Mouse (Mus musculus): ENCODE measurements around the gene Pear1. TPM values are rescaled to one million over a fixed set of nuclear protein-coding genes. Genes with fewer than 3 reads are reported as not detected.

The Pear1 gene
- total RNA-seq, 2 experiments from 2014 or later, result 9.9 TPM

GRCm38 (mm10) chr3:87765631-87766283, 58.3 kb downstream of the Pear1 start:
- DNase-seq (ENCODE audit: low spot score in 2 of 2), result no peak

GRCm38 (mm10) chr3:87765091-87765490, 59.0 kb downstream of the Pear1 start:
- DNase-seq (ENCODE audit: low spot score in 2 of 2), result peak in 1 of 2 experiments; percentile 31

GRCm38 (mm10) chr3:87764506-87764905, 59.6 kb downstream of the Pear1 start:
- no peak for DNase-seq (ENCODE audit: low spot score in 2 of 2)

DNA sequence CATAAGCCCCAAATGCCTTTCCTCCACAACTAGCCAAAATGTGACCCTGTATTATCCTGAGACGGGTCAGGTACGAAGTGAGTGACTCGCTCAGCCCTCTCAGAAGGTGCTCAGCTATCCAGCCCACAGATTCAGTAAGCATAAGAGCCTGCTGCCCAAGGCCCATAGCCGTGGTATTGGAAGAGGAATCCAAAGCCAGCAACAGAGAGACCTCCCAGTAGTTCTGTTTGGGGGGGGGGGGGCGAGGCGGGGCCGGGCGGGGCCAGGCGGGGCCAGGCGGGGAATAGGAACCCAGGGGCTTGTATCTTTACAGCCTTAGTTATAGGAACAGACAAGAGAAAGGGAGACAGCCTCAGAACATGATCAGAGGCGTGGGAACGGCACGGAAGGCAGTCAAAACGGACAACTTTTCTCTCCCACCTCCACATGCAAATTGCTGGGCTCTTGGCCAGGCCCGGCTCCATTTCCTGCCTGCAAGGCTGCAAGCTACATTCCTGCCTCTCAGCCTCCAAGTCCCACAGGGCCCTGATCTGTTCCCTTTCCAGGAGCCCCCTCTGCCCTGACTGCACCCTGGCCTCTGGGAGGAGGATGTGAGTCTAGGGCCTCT, 60.3 kb downstream of the Pear1 start:
- DNase-seq (ENCODE audit: low spot score in 2 of 2), result peak; percentile 73 to 75

GRCm38 (mm10) chr3:87763202-87763601, 60.9 kb downstream of the Pear1 start:
- no peak for DNase-seq (ENCODE audit: low spot score in 2 of 2)

- no peak for DNase-seq (ENCODE audit: low spot score in 2 of 2)
Measured at GRCm38 (mm10) chr3:87761408-87762375, 62.4 kb downstream of the Pear1 start.

- no peak for DNase-seq (ENCODE audit: low spot score in 2 of 2)
Measured at GRCm38 (mm10) chr3:87758641-87759040, 65.5 kb downstream of the Pear1 start.

DNA sequence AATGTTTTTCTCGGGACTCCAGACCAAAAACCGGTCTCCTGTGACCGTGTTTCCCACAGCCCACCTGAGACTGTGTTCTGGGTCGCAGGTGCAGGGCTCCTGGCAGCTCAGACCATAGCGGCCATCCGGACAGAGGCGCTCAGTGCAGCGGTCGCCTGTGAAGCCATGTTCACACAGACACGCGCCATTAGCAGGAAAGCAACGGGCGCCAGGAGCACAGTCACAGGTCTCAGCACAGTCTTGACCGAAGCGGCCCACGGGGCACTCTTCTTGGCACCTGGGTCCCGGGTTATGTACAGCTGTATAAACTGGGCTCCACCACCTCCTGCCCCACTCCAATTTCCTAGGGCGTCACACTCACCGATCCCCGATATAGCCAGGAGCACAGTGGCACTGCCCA, 67.6 kb downstream of the Pear1 start:
- DNase-seq (ENCODE audit: low spot score in 2 of 2), result no peak

GRCm38 (mm10) chr3:87755964-87756363, 68.1 kb downstream of the Pear1 start:
- peak; percentile 95 for DNase-seq (ENCODE audit: low spot score in 2 of 2)

- no peak for DNase-seq (ENCODE audit: low spot score in 2 of 2)
Measured at GRCm38 (mm10) chr3:87753829-87754228, 70.3 kb downstream of the Pear1 start.

- no peak for DNase-seq (ENCODE audit: low spot score in 2 of 2)
Measured at GRCm38 (mm10) chr3:87752567-87752966, 71.5 kb downstream of the Pear1 start.

GRCm38 (mm10) chr3:87749977-87750376, 74.1 kb downstream of the Pear1 start:
- DNase-seq (ENCODE audit: low spot score in 2 of 2), result no peak

GRCm38 (mm10) chr3:87749036-87749435, 75.1 kb downstream of the Pear1 start:
- DNase-seq (ENCODE audit: low spot score in 2 of 2), result peak in 1 of 2 experiments; percentile 58

DNA sequence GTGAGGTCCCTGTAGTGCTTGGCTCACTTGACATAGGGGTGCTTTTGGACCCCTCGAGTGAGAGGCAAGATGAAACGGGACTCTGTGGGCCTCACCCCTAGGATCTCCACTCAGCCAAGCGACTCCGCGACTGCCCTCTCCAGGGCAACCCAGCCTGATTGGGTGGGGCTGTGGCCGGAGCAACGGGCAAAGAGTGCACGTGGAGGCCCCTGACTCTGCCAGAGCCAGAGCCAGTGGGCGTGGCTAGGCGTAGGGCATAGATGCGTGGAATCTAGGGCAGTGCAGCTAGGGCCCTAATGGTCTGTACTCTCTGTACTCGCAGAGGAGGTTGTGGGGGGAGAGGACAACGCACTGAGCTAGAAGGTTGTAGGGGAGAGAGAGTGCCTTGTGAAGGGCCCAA, 75.7 kb downstream of the Pear1 start, which contains the start of gene Lrrc71:
Gene Lrrc71 (minus strand): TSS at position 195 of the 400 bp plus-strand sequence.
- no peak for DNase-seq (ENCODE audit: low spot score in 2 of 2)

DNA sequence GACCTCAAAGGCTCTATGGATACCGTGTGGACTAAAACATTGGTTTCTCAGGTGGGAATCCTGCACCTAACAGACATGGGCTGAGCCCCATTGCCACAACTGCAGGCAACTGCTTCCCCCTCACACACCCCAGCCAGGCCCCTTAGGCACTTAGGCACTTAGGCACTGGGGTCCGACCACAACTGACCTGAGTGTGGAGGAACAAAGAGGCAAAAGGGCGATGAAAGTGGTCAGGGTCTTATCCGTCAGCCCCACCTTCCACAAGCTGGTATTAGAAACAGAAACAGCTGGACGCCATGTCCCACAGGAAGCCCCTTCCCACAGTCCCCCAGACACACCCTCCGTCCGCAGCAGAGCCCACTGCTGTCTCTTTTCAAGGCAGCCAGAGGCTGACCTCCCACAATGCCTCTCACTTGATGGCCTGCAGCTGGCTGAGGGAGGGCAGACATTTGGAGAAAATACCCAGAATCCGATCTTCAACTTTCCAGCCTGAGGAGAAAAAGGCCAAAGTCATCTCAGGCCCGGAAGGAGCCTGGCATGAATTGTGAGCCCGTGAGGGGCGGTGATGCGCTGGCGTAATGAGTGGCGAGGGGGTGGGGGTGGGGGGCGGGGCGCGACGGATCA, 79.0 kb downstream of the Pear1 start:
- no peak for DNase-seq (ENCODE audit: low spot score in 2 of 2)

DNA sequence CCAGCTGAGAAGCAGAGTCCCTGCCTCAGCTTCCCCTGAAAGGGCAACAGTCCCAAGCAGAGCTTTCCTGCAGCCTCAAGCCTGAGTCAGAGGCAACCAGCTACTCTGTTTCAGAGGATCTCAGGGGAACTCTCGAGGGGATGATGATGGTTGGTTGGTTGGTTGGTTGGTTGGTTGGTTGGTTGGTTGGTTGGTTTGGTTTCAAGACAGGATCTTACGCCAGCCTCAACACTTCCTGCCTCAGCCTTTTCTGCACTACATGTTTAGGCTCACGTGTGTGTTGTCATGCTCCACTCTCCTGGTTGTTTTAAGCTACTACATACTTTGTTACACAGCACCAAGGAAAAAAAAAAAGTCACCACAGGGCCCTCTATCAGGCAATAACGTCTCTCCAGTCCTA, 80.2 kb downstream of the Pear1 start:
- no peak for DNase-seq (ENCODE audit: low spot score in 2 of 2)

- DNase-seq (ENCODE audit: low spot score in 2 of 2), result no peak
Measured at GRCm38 (mm10) chr3:87742735-87743134, 81.4 kb downstream of the Pear1 start.

GRCm38 (mm10) chr3:87742013-87742412, 82.1 kb downstream of the Pear1 start:
- no peak for DNase-seq (ENCODE audit: low spot score in 2 of 2)

- DNase-seq (ENCODE audit: low spot score in 2 of 2), result no peak
Measured at GRCm38 (mm10) chr3:87738906-87739305, 85.2 kb downstream of the Pear1 start.

- DNase-seq (ENCODE audit: low spot score in 2 of 2), result no peak
Measured at GRCm38 (mm10) chr3:87735335-87735734, 88.8 kb downstream of the Pear1 start.
